Mouse (Mus musculus): ENCODE data around the gene Ovgp1. TPM values are rescaled to one million over a fixed set of nuclear protein-coding genes. Genes with fewer than 3 reads are reported as not detected.
"Not testable (repeated sequence)": the region's sequence is repeated elsewhere in the genome, so short reads cannot be mapped to it uniquely, and the experiment has no call there.

The Ovgp1 gene
- 1 to 10 TPM; 2.0 to 2.4 TPM for total RNA-seq (2021)
- long read RNA-seq, experiment 1, partial matches to known transcripts: 3 of 4 reads
- long read RNA-seq, experiment 1, other reads (novel, unspliced or antisense): 1 of 4 reads
- long read RNA-seq, experiment 2, partial matches to known transcripts: 1 of 1 reads
- long read RNA-seq, experiment 2, other reads (novel, unspliced or antisense): 0 of 1 reads

DNA sequence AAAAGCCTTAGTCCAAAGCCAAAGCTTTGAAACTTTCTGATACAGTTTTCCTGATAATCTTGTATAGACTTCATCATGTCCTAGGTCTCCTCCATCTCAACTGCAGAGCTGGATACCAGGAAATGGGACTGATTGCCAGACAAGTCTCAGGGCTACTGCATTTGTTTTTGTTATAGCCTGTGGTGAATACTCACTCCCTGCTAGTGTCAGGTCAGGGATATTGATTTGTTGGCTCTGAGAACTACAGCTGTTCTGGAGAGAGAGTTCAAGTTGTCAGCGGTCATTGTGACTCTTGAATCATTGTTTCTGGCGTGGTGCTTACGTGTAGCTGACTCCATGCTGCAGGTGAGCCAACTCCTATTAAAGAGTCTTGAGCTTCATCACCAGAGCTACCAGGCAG lies at the start of gene Ovgp1:
TSS of gene Ovgp1 (plus strand) at position 301 of the 400 bp plus-strand sequence.
- no peak for DNase-seq (ENCODE audit: low spot score in 2 of 2)

DNA sequence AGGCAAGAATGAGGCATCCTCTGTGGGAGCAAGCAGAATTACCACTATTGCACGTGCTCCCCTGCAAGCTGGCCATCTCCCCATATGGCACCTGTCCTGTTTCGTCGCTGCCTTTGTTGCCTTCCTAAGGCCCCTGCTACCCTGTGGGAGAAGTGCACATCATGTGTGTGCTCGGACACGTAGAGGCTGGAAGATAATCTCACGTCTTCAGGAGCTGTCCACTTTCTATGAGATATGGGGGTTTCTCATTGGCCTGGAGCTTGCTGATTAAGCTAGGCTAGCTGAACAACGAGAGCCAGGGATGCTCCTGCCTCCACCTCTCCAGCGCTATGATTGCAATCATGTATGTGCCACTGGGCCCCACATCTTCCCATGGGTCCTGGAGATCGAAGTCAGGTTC lies 48.9 kb upstream of the Ovgp1 start:
- no peak for DNase-seq (ENCODE audit: low spot score in 2 of 2)

DNA sequence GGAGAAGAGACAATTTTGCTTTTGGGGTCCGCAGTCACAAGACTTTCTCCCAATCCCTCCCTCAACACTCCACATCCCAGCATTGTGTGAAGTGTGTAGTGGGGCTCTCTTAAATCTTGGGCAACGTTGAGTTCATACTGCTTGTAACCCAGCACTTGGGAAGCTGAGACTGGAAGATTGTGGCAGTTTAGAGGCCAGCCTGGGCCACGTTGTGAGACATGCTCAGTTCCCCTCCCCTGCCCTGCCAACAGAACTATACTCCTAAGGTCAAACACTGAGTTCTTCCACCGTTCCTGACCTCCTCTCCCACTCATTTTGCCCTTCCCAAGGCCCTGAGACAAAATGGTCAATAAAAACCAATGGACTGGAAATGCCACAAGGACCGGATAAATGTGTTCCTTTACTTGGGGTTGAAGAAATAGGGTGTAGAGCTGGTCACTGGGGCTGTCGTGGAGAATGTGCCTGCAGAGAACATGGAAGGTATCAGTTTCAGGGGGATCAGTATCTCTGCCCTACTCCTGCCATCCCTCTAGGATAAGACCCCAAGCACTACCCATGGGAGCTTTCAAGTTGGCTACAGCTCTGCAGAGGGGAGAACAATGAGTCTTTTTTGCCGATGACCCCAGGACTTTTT lies 45.8 kb upstream of the Ovgp1 start:
- DNase-seq (ENCODE audit: low spot score in 2 of 2): no peak

DNA sequence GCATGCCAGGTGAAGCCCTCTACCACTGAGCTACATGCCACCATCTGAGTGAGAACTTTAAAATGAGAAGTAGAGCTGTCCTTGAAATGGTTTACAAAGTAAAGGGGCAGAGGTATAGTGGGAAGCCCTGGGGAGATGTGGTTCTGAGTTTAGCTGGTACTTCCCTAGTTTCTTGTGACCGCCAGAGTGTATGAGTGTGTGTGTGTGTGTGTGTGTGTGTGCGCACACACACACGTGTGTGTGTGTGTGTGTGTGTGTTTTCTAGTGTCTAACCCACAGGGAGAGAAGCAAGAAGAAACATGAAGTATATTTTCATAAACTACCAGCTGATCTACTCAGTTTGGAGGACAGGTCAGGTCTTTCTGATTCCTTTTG lies 45.3 kb upstream of the Ovgp1 start:
- no peak for DNase-seq (ENCODE audit: low spot score in 2 of 2)

- no peak for DNase-seq (ENCODE audit: low spot score in 2 of 2)
Measured at GRCm38 (mm10) chr3:105928781-105929180, 44.7 kb upstream of the Ovgp1 start.

GRCm38 (mm10) chr3:105929821-105930220 lies 43.7 kb upstream of the Ovgp1 start:
- DNase-seq (ENCODE audit: low spot score in 2 of 2): no peak

GRCm38 (mm10) chr3:105931095-105931494 lies 42.4 kb upstream of the Ovgp1 start:
- DNase-seq (ENCODE audit: low spot score in 2 of 2): no peak

DNA sequence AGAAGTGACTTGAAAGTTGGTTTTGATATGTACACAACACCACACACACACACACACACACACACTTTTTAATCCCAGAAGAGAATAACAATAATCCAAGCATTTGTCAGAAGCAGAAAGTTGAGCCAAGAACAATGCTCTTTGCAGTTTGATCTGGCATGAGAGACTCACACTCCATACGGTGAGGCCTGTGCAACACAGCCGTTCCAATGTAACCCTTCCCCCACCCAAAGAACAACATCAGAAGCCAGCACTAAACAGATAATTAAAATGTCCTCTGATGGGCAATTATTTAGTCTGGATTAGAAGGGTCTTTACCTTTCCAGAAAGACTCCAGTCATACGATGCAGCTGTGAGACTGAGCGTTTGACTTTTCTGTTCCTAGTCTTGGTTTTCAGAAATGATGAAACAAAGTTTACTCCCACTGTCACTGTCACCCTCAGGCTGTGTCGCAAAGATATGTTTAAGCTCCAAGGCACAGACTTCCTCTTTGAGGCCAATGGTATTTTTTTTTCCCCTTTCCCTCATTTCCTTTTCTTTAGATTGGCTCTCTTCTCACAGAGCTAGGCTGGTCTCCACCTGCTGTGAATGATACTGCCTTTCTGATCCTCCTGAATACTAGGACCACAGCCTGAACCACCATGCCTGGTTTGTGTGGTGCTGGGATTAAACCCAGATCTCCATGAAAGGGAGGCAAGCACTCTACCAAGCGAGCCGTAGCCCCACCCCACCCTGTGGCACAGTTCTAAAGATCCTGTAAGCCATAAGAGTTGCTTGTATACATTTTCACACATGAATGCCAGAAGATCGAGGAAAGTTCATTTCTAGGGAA lies 41.1 kb upstream of the Ovgp1 start, which contains the start of gene I830077J02Rik:
TSS of gene I830077J02Rik (minus strand) at position 425 of the 832 bp plus-strand sequence.
- no peak for DNase-seq (ENCODE audit: low spot score in 2 of 2)

- peak; percentile 11 to 17 for DNase-seq (ENCODE audit: low spot score in 2 of 2)
Measured at GRCm38 (mm10) chr3:105933926-105934325, 39.6 kb upstream of the Ovgp1 start.

- DNase-seq (ENCODE audit: low spot score in 2 of 2): no peak
Measured at GRCm38 (mm10) chr3:105935033-105935432, 38.5 kb upstream of the Ovgp1 start.

DNA sequence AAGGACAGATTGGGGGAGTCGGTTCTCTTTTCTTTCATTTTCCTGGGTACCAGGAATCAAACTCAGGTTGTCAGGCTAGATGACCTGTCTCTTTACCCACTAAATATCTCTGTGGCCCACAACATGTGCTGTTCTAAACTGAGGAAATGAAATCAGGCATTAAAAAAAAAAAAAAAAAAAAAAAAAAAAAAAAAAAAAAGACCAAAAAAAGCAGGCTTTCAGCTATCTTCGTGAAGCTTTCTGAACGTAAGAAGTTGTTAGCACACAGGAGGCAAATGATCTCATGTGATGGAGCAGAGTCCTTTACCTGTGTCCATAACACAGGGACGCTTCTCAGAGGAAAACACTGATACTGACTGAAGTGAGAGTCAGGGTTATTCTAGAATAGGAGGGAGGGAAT lies 37.4 kb upstream of the Ovgp1 start:
- DNase-seq (ENCODE audit: low spot score in 2 of 2): no peak

- no peak for DNase-seq (ENCODE audit: low spot score in 2 of 2)
Measured at GRCm38 (mm10) chr3:105951348-105951747, 22.2 kb upstream of the Ovgp1 start.

GRCm38 (mm10) chr3:105957235-105957634 lies 16.3 kb upstream of the Ovgp1 start:
- no peak for DNase-seq (ENCODE audit: low spot score in 2 of 2)

GRCm38 (mm10) chr3:105958204-105958603 lies 15.3 kb upstream of the Ovgp1 start:
- DNase-seq (ENCODE audit: low spot score in 2 of 2): no peak

GRCm38 (mm10) chr3:105958974-105959580 lies 14.4 kb upstream of the Ovgp1 start, which contains the start of gene Wdr77:
TSS of gene Wdr77 (plus strand) at chr3:105959369.
- DNase-seq (ENCODE audit: low spot score in 2 of 2): peak; percentile 95

- DNase-seq (ENCODE audit: low spot score in 2 of 2): no peak
Measured at GRCm38 (mm10) chr3:105959585-105959984, 13.9 kb upstream of the Ovgp1 start.

- no peak for DNase-seq (ENCODE audit: low spot score in 2 of 2)
Measured at GRCm38 (mm10) chr3:105959999-105960398, 13.5 kb upstream of the Ovgp1 start, which contains the start of gene Atp5f1. TSS of gene Atp5f1 (minus strand) at chr3:105960099.

GRCm38 (mm10) chr3:105960700-105961099 lies 12.8 kb upstream of the Ovgp1 start:
- no peak for DNase-seq (ENCODE audit: low spot score in 2 of 2)

- DNase-seq (ENCODE audit: low spot score in 2 of 2): no peak
Measured at GRCm38 (mm10) chr3:105971831-105972446, 1.6 kb upstream of the Ovgp1 start.

GRCm38 (mm10) chr3:105974174-105974573 lies 663 bp downstream of the Ovgp1 start:
- no peak for DNase-seq (ENCODE audit: low spot score in 2 of 2)

DNA sequence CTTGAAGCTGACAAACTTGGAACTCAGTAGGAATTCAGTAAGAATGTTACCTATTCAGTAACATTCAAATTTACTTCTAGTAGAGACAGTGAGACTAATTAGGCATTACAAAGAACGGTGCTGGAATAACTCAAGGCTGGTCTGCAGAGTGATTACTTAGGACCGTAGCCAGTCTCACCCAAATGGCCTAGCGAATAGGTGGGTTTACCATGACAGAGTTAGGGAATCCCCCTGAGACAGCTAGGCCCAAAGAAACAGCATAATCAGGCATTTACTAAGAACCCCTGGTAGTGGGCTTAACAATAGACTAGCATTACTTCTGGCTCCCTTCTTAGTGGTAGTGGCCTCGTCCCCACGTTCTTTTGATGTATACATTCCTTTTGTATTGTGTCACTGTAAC lies 16.1 kb downstream of the Ovgp1 start:
- DNase-seq (ENCODE audit: low spot score in 2 of 2): not testable (repeated sequence)

Measured in left cerebral cortex, adult 18-20 months (tissue).